Mouse (Mus musculus) spleen, postnatal 4 days (tissue): Measurements from ENCODE around the gene Urgcp.

Experiments
- DNase-seq, 2 experiments: peaks; one replicate each; pipeline ENCODE4 v3.0.0; 2022; ENCODE audit warnings: low spot score in 2 of 2

The Urgcp gene

DNA sequence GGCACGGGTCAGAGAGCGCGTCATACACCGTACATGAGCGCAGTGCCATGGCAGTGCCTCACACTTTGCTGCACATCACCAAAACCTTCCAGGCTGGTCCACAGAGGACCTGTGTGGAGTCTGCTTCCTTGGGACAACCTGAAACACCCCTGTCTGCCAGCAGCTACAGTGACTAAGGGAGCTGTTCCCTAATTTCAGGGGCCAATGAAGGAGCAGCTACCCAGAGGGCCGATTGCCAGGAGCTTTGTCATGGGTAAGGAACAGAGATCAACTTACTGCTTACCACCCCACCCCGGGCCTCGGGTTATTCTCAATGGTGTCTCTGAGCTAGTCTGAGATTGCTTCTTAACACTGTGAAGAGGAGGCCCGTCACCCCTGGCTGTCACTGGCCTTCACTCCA, 47.0 kb downstream of the Urgcp start:
- peak in 1 of 2 experiments; percentile 55 for DNase-seq

DNA sequence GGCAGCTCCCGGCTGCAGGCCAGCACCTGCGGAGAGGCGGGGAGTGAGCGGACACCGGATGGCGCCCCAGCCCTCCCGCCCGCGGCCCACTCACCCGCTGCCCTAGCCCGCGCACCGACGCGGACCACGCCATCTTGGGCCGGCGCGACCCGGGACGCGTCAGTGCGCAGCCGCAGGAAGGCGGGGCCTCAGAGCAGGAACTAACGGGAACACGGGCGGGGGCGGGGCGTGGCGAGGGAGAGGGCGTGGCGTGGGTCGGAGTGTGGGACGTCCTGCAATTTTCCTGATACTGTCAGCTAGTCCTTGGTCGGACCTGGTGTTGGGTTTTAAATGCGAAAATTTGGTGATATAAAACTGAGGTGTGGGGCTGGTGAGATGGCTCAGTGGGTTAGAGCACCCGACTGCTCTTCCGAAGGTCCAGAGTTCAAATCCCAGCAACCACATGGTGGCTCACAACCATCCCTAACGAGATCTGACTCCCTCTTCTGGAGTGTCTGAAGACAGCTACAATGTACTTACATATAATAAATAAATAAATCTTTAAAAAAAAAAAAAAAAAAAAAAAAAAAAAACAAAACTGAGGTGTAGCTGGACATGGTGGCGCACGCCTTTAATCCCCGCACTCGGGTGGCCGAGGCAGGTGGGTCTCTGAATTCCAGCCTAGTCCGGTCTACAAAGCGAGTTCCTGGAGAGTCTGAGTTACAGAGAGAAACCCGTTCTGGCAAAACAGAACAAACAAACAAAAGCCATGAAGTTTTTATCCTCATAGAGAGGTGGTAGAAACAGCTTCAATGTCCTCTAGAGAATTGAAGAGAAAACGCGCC, 54.4 kb downstream of the Urgcp start:
- DNase-seq: peak; percentile 93 to 97

DNA sequence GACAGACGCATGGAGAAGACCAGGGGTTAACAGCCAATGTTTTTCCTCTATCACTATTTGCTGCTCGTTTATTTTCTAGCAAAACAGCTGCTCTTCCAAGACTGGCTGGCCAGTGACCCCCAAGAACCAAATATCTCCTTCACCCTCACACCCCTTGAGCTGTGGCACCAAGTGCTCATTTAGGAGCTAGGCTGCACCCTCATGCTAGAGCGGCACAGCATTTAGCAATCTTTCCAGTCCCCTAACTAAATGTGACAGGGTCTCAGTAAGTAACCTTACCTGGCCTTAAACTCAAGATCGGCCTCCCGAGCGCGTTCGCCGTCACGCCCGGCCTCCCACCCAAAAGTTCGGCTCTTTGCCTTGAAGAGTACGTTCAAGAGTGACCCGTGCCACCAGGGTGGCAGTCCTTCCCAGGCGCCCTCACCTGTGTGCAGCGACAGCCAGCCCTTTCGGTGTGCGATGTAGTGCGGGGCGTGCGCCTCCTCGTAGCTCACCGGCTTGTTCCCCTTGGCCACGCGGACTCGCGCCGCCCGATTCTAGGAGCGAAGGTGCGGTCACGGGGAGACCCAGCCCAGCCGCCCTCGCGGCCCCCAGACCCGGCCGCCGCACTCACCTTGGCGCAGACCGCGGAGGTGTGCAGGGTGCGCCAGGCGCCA, 55.2 kb downstream of the Urgcp start:
- DNase-seq: peak; percentile 45 to 80

DNA sequence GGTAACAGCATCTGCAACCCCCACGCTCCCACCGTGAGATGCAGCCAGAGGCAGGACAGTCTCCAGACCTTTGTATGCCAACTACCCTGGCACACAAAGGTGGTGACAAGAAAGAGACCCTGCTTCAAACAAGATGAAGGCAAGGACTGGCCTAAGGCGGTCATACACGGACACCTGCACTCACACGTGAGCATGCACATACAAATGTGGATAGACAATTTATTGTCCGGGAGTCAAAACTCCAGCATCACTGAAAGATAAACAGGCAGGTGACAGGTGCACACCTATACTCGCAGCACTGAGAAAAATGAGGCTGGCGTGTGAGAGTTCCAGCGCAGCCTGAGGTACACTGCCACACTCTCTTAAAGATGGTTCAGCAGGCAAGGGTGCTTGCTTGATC, 56.2 kb downstream of the Urgcp start:
- DNase-seq: no peak

DNA sequence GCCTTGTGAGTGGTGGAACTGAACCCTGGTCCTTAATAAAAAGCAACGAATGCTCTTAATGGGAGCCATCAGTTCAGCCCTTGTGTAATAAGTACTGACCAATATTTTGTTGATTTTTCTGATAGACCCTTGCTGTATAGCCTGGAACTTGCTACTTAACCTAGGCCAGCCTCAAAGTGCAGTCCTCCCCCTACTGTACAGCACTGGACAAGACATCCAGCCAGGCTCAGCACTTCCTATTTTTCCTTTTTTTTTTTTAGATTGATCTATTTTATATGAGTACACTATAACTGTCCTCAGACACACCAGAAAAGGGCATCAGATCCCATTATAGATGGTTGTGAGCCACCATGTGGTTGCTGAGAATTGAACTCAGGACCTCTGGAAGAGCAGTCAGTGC, 58.8 kb downstream of the Urgcp start:
- no peak for DNase-seq

DNA sequence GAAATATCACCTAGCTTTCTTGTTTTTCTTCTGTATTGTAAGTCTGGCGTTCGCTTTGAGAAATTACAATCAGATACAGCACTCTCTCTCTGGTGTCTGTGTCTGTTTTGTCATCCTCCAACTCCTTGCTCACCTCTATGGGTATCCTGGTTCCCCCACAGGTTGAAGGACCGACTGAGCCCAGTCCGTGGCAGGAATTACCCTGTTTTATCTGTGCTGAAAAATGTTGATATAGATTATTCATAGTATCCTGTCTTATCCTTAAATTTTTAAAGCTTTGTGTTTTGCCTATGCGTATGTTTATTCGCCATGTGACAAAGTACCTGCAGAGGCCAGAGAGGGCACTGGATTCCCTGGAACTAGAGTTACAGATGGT, 59.2 kb downstream of the Urgcp start:
- no peak for DNase-seq

DNA sequence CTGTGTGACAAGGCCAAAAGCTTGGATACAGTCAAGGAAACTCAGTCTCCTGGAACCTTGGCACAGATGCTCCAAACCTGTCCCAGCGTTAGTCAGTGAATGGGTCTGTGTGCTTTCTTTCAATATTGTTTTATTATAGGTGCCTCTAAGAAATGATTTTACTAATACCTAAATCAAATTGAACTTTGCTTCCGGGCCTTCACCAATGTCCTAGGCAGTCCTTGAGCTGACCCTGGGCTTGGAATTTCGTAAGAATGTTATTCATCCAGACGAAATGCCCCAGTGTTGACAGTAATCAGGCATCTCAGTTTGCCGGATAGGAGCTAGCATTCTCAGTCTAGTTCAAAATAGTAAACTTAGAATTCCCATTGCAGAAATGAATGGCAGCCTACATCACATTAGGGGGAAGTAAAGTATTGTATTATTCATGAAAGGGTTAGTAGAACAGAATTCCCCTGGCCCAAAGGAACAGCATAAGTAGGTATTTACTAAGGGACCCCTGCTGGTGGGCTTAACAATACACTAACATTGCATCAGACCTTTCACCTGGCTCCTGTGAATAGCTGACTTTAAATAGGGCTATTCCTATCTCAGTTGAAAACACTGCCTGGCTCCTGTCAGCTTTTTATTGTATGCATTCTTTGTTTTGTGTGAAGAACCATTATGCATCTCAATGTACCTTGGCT, 59.8 kb downstream of the Urgcp start:
- no peak for DNase-seq

DNA sequence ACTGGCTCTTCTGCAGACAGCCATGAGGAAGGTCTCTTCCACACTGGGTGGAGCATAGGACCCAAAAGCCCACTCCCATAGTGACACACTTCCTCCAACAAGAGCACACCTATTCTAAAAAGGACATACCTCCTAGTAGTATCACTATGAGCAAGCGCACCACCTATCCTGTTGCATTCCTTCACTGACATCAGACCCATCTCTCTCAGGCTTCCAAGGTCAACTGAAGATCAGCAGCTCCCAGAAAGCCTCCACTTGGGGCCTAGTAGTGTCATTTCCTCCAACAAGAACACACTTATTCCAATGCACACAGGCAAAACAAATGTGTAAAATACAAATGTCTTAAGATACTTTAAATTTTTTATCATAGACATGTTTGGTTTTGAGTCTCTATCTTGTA, 60.4 kb downstream of the Urgcp start:
- DNase-seq: no peak

DNA sequence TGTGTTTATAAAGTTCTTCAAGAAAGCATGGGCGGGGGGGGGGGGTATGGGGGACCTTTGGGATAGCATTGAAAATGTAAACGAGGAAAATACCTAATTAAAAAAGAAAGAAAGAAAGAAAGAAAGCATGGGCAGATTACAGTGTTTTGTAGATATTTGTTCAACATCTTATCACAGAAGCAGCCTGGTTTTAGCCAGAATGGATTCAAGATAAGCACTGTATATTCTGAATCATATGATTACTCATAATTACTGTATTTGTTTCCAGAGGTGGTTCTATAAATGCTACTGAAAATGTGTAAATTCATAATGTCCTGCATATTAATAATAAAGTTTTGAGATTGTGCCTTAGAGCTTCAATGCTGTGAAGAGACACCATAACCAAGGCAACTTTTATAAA, 60.9 kb downstream of the Urgcp start:
- no peak for DNase-seq

DNA sequence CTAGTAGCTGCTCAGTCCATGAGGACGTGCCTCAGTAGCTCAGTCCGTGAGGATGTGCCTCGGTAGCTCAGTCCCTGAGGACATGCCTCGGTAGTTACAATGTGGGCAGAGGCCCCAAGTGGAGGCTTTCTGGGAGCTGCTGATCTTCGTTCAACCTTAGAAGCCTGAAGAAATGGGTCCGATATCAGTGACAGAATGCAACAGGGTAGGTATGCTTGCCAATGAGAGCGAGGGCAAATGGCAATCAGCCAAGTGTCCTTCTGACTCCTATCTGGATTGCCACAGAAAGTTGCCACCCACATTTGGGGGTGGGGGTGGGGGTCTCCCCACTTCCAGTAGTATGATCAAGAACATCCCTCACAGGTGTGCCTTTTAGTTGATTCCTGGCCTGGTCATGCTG, 61.4 kb downstream of the Urgcp start:
- no peak for DNase-seq

DNA sequence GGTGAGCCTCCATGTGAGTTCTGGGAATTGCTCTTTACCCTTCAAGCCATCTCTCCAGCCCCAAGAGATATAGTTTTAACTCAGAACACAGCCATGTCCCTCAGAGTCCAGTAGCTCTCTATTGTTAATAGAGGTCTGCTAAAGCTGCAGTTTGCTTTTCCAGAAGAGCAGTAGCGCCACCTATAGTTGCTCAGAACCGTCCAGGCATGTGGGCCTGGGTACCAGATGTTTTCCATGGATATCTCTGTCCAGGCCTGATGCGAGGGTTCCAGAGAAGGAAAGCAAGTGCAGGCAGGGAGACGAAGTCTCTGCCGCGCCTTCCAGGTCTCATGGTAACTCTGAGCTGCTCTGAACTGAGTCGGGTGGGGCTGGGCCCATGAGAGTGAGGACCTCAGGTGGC, 70.4 kb downstream of the Urgcp start:
- peak in 1 of 2 experiments; percentile 64 for DNase-seq

DNA sequence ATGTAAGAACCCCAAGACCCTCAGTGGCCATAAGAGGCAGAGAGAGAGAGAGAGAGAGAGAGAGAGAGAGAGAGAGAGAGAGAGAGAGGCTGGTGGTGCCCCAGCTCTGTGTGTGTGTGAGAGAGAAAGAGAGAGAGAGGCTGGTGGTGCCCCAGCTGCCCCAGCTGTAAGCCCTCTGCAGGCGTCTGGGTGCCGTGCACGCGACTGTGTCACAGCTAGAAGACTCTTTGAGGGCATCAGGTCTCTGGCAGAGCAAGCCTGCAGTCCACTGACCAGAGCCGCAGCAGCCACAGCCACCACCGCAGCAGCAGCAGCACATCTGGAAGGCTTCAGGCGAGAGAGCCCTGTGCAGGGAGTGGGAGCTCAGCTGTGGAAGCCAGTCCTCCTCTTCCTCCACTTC, 77.9 kb downstream of the Urgcp start:
- DNase-seq: peak in 1 of 2 experiments; percentile 51

DNA sequence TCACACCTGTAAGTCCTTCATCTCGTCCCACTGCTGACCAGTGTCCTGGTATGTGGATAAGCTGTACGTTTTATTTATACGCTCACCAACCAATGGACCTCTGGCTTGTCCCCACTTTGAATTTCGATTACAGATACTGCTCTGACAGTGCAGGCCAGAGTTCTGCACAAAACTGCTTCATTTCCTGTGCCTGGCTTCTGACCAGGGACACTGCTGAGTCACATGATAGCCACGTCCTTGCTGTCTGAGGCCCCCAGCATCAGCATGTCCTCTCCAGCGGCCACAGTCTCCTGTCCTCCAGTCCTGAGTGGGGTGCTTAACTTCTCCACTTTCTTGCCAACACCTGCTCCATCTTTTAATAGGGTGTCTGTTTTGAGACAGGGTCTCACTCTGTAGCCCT, 79.6 kb downstream of the Urgcp start:
- DNase-seq: peak in 1 of 2 experiments; percentile 43
